Mouse (Mus musculus): ENCODE measurements around the gene Scn1b.
A peak's percentile ranks its signal among the peaks of the same experiment; 100 is the strongest.

Gene Scn1b

GRCm38 (mm10) chr7:31149271-31149670 lies 22.5 kb upstream of the Scn1b start:
- no peak for DNase-seq

GRCm38 (mm10) chr7:31148756-31149155 lies 22.0 kb upstream of the Scn1b start:
- DNase-seq: peak in 1 of 2 experiments; percentile 57

- DNase-seq: no peak
Measured at GRCm38 (mm10) chr7:31148086-31148485, 21.3 kb upstream of the Scn1b start.

- no peak for DNase-seq
Measured at GRCm38 (mm10) chr7:31145596-31146160, 18.9 kb upstream of the Scn1b start.

- DNase-seq: no peak
Measured at GRCm38 (mm10) chr7:31144886-31145285, 18.1 kb upstream of the Scn1b start.

GRCm38 (mm10) chr7:31140941-31141340 lies 14.1 kb upstream of the Scn1b start:
- DNase-seq: no peak

- DNase-seq: no peak
Measured at GRCm38 (mm10) chr7:31140302-31140701, 13.5 kb upstream of the Scn1b start.

GRCm38 (mm10) chr7:31139765-31140164 lies 13.0 kb upstream of the Scn1b start:
- peak; percentile 53 to 58 for DNase-seq

- no peak for DNase-seq
Measured at GRCm38 (mm10) chr7:31135717-31136116, 8.9 kb upstream of the Scn1b start.

GRCm38 (mm10) chr7:31131866-31132265 lies 5.1 kb upstream of the Scn1b start:
- no peak for DNase-seq

- DNase-seq: peak in 1 of 2 experiments; percentile 49
Measured at GRCm38 (mm10) chr7:31130841-31131240, 4.0 kb upstream of the Scn1b start.

GRCm38 (mm10) chr7:31130197-31130596 lies 3.4 kb upstream of the Scn1b start:
- DNase-seq: no peak

GRCm38 (mm10) chr7:31128157-31128705 lies 1.4 kb upstream of the Scn1b start:
- no peak for DNase-seq

GRCm38 (mm10) chr7:31126211-31126751 lies 522 bp downstream of the Scn1b start:
- DNase-seq: no peak

- DNase-seq: no peak
Measured at GRCm38 (mm10) chr7:31125116-31125515, 1.7 kb downstream of the Scn1b start.

GRCm38 (mm10) chr7:31124381-31124780 lies 2.4 kb downstream of the Scn1b start:
- no peak for DNase-seq

GRCm38 (mm10) chr7:31123697-31124096 lies 3.1 kb downstream of the Scn1b start:
- no peak for DNase-seq

GRCm38 (mm10) chr7:31122641-31123631 lies 3.9 kb downstream of the Scn1b start:
- DNase-seq: no peak

- DNase-seq: no peak
Measured at GRCm38 (mm10) chr7:31119556-31119955, 7.2 kb downstream of the Scn1b start.

- no peak for DNase-seq
Measured at GRCm38 (mm10) chr7:31118486-31118885, 8.3 kb downstream of the Scn1b start.

- no peak for DNase-seq
Measured at GRCm38 (mm10) chr7:31117465-31117864, 9.3 kb downstream of the Scn1b start.

- DNase-seq: no peak
Measured at GRCm38 (mm10) chr7:31116721-31117145, 10.1 kb downstream of the Scn1b start.

- DNase-seq: no peak
Measured at GRCm38 (mm10) chr7:31115587-31116043, 11.2 kb downstream of the Scn1b start.
